Mouse (Mus musculus): ENCODE data around the gene Sgo2a.
A peak's percentile ranks its signal among the peaks of the same experiment; 100 is the strongest.
"Not testable (repeated sequence)": the region's sequence is repeated elsewhere in the genome, so short reads cannot be mapped to it uniquely, and the experiment has no call there.

Gene Sgo2a

DNA sequence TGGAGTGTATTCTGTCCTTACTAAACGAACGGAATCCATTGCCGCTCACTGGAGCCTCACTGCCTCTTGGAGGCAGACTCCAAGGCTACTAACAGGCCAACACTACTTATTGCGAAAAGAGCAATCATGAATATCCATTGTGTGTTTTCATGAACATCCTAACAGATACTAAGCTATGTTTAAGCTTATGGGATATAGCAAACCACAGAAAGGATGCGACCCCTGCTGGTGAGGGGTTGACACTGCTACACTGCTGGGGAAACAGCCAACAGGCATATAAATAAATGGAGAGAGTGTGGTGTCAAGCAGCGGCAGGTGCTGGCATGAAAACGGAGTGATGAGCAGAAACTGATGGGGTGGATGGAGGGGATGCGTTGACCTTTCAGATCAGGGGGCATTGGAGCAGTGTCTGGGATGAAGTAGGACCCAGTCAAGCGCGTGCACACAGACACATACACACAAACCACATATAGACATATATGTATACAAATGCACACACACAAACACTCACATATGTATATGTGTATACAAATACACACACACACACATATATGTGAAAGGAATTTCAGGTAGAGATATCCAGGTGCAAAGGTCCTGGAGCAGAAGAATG, 35.5 kb downstream of the Sgo2a start:
- DNase-seq = peak; percentile 35 to 74

DNA sequence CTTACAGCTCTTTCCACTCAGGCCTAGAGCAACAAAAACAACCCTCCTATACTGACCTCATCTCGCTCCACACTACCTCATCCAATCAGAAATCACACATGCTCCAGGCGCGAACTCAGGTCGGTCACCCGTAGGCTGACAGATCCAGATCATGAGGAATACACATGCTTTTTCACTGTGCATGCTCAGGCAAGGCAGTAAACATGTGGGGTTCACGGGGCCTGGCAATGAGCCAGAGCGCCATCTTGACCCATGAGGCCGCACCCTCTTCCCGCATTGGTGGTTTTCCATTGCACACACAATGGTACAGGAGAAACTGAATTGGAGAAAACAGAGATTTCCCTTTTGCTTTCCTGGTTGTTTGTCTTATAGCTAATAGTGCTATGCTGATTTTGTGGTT, 41.5 kb downstream of the Sgo2a start:
- DNase-seq = not testable (repeated sequence)

GRCm38 (mm10) chr1:58045076-58045475, 49.3 kb downstream of the Sgo2a start:
- no peak for DNase-seq

DNA sequence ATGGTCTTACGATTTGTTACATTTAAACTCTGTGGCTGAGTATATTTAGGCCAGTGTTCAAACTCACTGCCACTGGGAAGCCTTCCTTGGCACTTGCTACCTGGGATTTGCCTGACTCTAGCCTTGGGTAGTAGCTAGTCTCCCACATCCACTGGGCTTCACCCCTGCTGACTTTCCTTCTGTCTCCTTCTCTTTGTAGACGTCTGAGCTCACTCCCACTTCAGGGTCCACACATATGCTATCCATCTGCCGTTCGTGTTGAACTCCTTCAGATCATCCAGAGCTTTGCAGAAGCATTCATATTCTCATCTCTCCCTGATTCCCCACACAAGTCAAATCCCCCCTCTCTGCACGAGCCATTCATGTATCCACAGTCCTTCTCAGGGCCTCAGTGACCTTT, 49.8 kb downstream of the Sgo2a start:
- DNase-seq = no peak

GRCm38 (mm10) chr1:58046721-58047290, 51.0 kb downstream of the Sgo2a start:
- DNase-seq = no peak

GRCm38 (mm10) chr1:58049126-58049525, 53.4 kb downstream of the Sgo2a start:
- DNase-seq = peak; percentile 29 to 40

GRCm38 (mm10) chr1:58055598-58055997, 59.8 kb downstream of the Sgo2a start:
- DNase-seq = no peak

DNA sequence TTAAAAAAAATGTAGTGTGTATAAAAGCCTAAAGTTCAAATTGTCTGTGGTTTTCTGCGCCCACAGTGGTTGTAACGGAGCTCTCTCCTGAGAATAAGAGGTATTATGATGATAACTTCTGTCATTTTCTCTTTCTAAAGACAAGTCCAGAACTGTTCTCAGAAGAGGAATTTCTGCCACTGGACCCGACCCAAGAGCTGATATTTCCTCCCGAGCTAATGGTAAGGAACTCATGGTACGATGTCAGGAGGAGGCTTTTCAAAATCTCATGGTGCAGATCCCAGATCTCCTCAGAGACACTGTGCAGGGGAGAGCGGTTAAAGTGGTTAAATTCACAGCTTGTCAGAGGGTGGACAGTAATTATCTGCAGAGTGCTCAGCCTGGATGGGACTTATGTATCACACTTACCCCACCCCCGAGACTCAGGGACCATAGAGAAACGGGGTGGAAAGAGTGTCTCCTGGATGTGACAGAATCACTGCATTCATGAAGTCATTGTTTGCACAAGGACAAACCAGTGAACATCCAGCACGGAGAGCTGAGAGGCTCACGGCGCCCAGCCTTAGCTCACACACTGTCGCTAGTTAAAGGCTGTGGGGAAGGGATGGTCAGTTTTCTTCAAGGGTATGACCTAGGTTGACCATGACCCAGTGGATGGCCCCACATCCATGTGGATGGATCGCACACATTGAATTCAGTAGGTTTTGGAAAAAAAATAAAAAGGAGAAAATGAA, 60.5 kb downstream of the Sgo2a start:
- no peak for DNase-seq

DNA sequence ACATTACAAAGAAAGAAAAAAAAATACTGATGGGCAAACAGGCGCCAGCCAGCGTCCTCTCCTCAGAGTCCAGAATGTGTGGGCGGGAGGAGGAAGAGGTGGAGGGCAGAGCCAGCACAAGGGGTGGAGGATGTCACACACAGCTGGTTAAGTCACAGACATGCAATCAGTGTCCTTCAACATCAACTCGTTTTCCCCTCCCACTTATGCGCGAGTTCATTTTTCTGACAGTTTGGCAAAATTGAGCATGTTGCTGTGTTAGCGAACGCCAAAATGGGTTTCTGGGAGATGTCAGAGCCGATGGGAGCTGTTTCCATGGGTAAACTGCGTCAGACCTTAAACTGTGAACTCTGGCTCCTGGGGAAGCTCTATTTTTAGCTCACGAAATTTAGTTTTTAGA, 61.2 kb downstream of the Sgo2a start:
- no peak for DNase-seq

GRCm38 (mm10) chr1:58058846-58059245, 63.1 kb downstream of the Sgo2a start:
- no peak for DNase-seq

GRCm38 (mm10) chr1:58062131-58062530, 66.4 kb downstream of the Sgo2a start:
- no peak for DNase-seq

GRCm38 (mm10) chr1:58065151-58065550, 69.4 kb downstream of the Sgo2a start:
- DNase-seq = peak; percentile 4 to 29

GRCm38 (mm10) chr1:58065606-58066005, 69.8 kb downstream of the Sgo2a start:
- DNase-seq = no peak

GRCm38 (mm10) chr1:58069181-58069580, 73.4 kb downstream of the Sgo2a start:
- DNase-seq = no peak

- DNase-seq = no peak
Measured at GRCm38 (mm10) chr1:58070091-58070490, 74.3 kb downstream of the Sgo2a start.

DNA sequence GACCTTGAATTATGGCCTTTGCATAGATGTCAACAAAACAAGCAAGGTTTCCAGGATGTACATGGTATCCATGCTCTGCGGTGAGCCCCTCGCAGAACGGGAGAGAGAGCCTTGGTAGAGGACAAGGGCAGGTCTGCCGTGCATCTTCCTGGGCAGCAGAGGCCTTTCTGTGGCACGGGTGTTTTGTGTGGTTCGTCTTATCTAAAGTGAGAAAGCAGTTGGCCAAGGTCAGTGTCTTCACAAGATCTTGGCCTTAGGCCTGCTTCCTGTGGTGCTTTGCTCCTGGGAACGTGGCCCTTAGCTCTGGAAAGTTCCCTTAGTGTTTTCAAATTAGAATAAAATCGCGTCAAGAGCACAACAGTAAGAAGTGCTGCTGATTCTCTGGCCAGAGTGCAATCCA, 75.2 kb downstream of the Sgo2a start:
- no peak for DNase-seq

GRCm38 (mm10) chr1:58071509-58071908, 75.7 kb downstream of the Sgo2a start:
- no peak for DNase-seq

DNA sequence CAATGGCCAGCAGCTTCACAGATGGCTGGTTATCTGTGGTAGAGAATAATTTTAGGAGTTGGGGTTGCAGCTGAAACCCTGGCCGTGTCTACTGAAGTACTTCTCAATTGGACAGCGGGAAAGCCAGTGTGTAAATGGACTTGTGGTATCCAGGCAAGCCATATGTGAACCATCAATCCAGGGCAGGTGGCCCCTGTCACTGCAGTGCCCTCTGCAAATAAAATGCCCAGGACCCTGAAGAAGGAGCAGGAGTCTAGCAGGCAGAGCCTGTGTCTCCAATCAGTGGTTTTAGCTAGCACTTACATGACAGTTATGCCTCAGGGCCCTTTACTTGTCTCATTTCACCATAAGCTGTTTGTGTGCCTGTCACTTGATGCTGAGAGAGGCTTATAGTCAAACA, 76.6 kb downstream of the Sgo2a start:
- no peak for DNase-seq

GRCm38 (mm10) chr1:58072991-58073730, 77.4 kb downstream of the Sgo2a start:
- no peak for DNase-seq

DNA sequence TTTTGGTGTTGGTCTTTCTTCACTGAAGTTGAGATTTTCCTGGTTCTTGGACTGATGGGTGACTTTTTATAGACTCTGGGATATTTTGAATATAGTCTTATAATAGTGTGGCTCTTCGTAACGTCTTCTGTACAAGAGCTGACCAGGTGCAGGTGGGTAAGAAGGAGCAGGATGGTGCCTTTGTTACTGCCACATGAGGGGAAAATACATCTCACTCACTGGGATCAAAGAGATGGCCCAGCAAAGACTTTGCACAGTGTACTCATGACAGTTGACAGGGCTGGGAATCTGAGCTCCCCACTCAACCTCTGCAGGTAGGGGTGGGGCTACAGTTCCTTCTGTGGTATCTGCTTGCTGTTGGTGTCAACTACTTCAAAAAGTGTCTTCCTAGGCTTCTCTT, 78.5 kb downstream of the Sgo2a start:
- no peak for DNase-seq

Data from kidney, postnatal 36 days (tissue).